Mouse (Mus musculus) A20 (cell line): ENCODE data around the gene Olfr1209.

Source experiments
- DNase-seq: peaks from one replicate; pipeline ENCODE4 v3.0.0-alpha.2; 2011; ENCODE audit warnings: low read depth, low spot score

The Olfr1209 gene

DNA sequence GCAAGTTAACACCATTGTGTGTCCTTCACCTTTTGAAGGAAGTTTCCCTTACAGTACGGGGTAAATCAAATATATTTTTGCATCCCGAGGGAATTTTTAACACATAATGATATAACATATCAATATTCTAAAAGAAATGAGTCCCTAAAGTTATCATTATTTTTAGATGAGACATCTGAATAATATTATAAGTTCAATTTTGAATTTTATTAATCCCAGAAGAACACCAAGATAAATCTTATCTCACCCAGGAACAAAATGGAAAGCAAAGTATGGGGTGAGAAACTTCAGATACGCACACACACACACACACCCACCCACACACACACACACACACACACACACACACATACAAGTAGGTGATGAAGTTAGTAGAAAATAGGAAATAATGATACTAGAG is at the start of gene Olfr1209:
Gene Olfr1209 (minus strand): TSS at position 101 of the 400 bp plus-strand sequence.
- no peak for DNase-seq

DNA sequence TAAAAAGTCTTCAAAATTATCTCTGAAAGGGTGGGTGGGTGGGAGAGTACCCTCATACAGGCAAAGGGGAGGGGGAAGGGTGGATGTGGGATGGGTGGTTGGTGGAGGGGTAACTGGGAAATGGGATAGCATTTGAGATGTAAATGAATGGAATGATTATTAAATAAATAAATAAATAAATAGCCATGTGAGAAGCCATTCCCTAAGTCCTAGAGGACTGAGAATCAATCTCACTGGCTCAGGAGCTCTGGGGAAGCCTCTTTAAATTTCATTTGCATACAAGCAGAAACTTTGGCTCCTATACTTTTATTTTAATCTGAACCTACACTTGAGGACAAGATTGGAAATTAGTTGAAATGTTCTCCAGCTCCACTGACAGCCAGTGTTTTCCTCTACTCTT is 38.7 kb upstream of the Olfr1209 start, which contains the start of gene Olfr1212:
Gene Olfr1212 (plus strand): TSS at position 301 of the 400 bp plus-strand sequence.
- DNase-seq = no peak

DNA sequence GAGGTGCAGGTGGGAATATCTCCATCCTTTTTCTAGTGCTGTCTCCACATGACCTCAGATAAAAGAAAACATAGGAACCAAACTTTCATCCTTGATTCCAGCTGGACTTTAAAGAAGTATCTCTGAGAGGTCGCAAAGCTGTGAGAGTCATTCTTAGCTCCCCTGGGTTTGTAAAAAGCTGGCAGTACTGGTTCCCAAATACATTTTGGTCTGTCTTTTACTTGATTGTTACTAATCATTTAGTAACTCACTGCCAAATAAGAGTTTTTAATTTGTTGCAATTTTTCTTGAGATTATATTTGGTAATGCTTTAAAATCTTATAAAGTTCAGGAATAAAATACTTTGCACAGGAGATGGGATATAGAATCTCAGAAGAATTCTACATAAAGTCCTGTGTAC is 23.1 kb upstream of the Olfr1209 start, which contains the start of gene Olfr1211:
Gene Olfr1211 (minus strand): TSS at position 101 of the 400 bp plus-strand sequence.
- DNase-seq = no peak

DNA sequence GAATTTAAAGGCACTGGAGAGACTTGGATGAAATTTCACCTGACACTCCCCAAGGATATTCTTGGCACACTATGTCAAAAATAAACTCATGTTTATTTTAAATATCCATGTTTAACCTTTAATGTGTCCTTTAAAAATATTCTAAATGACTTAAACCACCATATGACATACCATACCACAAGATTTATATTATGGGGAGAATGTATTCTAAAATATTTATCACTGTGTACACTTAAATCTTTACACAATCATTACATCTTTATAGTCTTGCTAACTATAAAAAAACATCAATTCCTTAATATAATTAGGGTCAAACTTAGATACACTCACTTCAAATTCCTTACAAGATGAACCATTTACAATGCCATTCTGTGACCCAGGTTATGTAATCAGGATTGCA is 12.7 kb downstream of the Olfr1209 start, which contains the start of gene Olfr1208:
Gene Olfr1208 (minus strand): TSS at position 101 of the 400 bp plus-strand sequence.
- no peak for DNase-seq

DNA sequence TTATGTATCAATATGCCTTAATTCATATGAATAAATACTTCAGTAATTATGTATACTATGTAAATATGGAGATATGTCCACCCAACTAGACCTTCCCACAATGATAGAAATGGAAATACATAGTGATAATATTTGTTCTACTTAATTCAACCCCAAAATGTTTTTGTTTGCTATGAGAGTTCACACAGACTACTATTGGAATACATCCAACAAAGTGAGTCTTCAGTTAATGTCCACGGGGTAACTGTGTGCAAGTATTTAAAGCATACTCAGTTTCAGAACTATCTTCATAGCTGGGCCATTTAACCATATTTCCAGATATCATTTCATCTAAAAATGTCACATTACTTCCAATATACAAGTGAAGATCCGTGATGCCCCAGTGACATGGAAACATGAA is 52.0 kb downstream of the Olfr1209 start, which contains the start of gene Olfr1206:
Gene Olfr1206 (plus strand): TSS at position 301 of the 400 bp plus-strand sequence.
- DNase-seq = no peak
